Mouse (Mus musculus) T-cell, adult 2 months (primary cell): ENCODE results near the gene Dgkg.
A peak's percentile ranks its signal among the peaks of the same experiment; 100 is the strongest.

Experiments
- DNase-seq: peaks from one replicate; pipeline ENCODE4 v3.0.0; 2022; ENCODE audit warnings: low spot score

Gene Dgkg

GRCm38 (mm10) chr16:22545799-22546198 lies 111.2 kb downstream of the Dgkg start:
- no peak for DNase-seq

- DNase-seq = no peak
Measured at GRCm38 (mm10) chr16:22545016-22545561, 111.9 kb downstream of the Dgkg start.

DNA sequence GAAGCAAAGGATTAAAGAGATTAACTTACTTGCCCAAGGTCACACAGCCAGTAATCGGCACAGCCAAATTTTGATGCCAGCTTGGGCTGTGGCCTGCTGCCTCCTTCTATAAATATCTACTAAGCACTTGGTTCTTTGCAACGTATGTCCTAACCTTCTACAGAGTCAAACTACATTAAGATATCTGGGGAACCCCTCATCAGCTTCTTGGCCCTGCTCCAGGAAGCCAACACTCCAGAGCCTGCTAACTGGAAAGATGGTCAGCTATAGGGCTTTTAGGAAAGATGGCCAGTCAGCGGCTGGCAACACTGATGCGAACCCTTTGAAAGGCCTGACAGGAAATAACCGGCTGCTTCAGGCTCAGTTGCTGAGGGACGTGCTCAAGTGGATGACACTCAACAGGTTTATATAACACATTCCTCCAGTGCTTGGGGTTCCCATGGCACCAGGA lies 114.3 kb downstream of the Dgkg start:
- DNase-seq = no peak

GRCm38 (mm10) chr16:22539275-22539674 lies 117.7 kb downstream of the Dgkg start:
- no peak for DNase-seq

DNA sequence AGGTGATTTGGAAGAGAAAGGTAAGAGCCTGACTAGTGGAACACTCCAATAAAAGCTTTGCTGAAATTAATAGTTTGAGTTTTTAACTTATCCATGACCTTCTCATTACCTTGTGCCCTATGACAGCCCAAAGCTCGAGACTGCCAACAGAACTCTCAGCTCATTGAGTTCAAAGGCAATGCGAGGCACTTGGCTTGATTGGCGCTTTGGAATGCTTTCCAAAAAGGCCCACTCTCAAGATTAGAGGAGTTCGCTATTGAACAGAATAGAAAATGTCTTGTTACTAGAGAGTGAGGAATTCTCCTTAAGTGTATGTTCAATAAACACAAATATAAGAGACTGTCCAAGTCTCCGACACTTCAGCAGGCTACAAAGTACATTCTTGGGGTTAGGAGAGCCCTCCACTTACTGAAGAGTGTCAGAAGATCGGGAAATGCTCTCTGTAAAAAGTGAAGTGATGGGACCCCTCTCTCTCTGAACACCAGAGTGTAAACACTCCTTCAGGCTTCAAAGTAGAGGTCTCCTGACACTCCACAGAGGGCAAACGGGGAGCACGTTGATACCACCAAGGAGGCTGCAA lies 120.3 kb downstream of the Dgkg start:
- no peak for DNase-seq

DNA sequence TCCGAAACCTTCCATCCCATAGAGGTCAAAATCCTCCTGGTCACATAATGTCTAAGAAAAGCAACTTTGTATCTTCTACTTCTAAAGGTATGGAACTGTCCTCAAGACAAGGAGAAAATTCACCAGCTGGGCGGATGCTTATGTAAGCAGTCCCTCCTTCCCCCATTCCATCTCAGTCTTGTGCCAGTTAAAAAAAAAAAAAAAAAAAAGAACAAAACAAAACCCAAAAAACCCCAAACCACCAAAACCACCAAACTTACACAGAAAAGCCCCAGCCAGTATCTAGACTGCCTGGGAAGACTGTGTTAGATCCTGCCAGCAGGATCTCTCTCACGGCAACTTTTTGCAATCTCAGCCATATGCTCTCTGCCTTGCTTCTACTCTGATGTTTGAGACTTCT lies 123.9 kb downstream of the Dgkg start:
- DNase-seq = no peak

DNA sequence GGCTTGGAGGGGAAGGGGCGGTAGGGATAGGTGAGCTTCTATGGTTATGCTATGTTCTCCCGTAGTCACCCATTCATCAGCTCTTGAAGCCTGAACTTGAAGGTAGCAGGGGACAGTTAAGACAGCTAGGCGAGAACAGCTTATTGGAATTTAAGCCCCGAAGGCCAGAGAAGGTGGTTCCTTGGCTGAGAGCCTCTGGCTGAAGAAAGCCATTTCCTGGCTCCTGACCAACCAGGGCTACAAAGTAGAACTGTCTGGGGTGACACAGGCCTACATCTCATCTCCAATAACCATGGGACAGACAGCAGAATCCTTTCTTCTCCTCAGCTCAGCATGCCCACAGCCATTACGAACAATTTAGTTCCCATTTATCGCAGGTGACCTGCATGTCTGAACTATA lies 125.2 kb downstream of the Dgkg start:
- no peak for DNase-seq

DNA sequence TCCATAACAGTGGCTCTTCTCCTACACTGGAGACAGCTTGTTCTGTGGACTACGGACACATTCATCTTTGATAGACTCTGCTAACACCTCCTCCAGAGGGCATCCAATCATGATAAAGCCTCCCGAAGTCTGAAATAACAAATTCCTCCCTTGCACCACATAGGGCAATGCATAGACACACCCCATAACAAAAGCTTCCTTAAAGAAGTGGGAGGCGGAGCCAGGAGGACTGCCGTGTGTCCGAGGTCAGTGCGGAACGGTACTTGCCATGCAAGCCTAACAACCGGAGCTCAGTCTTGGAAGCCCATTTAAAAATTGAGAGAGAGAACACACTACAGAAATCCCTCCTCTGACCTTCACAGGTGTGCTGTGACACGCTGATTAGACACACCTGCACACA lies 126.0 kb downstream of the Dgkg start:
- no peak for DNase-seq

- no peak for DNase-seq
Measured at GRCm38 (mm10) chr16:22527499-22527939, 129.5 kb downstream of the Dgkg start.

DNA sequence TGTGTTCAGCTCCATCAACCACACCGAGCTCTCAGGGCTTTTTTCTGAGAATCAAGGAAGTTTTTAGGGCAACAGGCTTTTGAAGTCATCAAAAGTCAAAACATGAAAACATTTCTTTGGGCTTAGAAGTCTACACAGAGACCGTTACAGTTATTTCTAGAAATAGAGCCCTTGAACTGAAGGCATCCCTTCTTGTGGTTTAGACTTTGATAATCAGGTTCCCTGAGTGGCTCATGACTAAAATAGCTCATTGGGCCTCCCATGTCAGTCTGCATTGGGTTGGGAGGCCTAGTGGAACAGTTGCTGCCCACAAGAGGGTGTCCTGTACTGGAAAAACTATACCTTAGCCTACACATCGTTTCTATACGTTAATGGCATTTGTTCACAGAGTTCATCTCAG lies 130.6 kb downstream of the Dgkg start:
- peak; percentile 31 for DNase-seq

DNA sequence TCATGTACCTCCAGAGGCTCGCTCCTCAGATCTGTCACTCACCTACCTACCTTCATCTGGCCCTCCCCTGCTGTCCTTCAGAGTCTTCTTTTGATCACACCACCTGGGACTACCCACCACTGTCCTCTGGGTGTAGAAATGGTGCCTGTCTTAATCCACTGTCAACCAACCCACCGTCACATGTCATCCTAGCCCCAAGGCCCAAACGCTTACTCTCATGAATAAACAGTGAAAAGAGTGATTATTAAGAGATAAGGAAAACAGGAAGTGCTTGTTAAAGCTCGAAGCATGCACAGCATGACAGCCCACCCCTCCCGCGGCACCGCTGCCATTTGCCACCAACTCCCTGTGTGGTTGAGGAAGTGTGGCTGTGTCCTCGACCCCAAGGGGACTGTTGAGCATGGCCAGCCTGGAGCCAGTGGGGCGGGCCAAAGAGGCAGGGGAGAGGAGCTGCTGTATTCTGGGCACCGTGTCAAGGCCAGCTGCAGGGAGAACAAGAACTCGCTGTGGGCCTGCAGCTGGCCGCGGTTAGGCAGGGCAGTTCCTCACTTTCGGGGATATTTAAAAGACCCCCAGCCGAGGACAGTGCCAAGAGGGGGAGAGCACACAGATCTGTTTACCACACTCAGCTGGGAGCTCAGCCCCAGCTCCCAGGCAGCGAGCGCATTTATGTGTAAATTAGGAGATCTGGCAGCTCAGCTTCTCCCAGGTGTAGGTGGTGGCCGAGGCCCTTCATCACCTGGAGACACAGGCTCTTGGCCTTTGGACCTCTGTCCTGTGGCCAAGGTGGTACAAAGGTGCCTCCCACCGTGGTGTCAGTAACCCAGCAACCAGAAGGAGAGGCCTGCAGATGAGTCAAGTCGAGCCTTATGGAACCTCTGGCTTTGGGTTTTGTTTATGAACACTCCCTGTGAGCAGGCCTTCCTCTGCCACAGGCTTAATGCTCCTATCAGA lies 139.3 kb downstream of the Dgkg start:
- DNase-seq = no peak

- DNase-seq = no peak
Measured at GRCm38 (mm10) chr16:22515476-22515875, 141.5 kb downstream of the Dgkg start.

DNA sequence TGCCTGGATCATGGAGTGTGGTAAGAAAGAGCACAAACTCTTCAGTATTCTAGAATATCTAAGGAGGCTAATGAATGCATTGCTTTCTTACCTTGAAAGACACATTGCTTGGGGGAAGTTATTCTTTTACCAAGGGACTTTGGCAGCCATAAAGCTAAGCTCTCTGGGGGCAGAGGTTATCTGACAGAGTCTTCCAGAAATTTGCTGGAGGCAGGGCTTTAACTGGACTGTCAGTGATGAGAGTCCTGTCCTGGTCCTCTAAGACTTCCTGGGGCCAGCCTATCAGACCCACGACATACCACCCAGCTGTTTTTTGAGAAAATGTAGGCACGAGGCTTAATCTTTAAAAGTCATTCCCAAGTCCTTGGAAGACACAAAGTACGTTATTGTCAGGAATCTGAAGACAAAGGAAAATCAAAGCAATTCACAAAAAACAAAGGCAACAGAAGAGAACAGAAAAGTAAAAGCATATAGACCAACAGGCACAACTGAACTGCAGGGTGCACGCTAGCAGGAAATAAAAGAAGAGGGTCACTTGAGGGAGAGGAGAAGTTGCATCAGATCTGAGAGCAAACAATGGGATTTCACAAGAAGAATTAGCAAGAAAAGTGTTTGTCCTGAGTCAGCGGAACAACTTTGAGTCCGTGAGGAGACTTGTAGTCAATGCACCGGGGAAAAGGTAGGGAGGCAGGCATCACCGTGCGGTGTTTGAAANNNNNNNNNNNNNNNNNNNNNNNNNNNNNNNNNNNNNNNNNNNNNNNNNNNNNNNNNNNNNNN lies 146.0 kb downstream of the Dgkg start:
- DNase-seq = no peak

DNA sequence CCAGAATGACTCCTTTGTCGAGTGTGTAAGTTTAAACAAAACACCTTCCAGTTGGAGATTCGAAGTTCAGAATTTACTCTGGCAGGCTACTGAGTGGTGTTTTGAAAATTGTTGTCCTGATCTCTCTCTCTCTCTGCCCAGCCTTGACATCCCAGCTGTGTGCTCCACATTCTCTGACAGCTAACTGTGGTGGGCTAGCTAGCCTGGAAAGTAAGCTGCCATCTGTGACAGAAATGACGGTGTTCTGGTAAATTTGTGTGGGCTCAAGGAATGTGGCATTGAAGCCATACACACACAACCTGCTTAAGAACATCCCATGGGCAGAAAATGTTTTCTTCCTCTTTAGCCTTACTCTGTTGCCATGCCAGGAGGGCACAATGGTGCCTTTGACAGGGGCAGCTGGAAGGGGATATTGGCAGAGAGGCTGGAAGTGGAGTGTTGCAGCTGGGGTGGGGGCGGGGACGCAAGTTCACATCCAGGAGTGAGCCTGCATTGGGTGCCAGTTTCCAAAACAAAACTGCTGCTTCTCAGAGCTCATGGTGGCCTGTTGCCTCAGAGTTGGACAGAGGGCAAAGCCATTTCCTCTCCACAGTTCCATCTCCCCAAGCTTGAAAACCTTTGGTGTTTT lies 148.0 kb downstream of the Dgkg start:
- no peak for DNase-seq

- DNase-seq = no peak
Measured at GRCm38 (mm10) chr16:22505656-22506055, 151.4 kb downstream of the Dgkg start.

DNA sequence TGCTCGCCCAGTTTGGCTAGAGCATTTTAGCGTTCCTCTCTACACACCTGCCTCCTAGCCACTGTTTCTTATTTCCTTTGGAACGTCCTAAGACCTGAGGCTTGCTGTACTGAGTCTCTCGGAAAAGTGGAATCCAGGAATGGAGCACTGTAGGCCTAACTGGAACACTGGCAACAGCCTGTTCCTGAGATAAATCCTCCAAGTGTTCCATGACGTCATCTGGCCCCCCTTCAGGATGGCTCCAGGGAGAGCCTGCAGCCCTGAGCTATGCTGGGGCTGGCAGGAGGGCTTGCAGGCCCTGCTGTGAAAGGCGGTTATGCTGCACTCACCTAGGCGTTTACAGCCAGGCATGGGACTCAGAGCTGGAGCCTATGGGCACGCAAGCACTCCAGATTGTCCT lies 152.2 kb downstream of the Dgkg start:
- no peak for DNase-seq

- DNase-seq = no peak
Measured at GRCm38 (mm10) chr16:22504049-22504448, 153.0 kb downstream of the Dgkg start.

GRCm38 (mm10) chr16:22503467-22503866 lies 153.6 kb downstream of the Dgkg start:
- no peak for DNase-seq

GRCm38 (mm10) chr16:22501855-22502254 lies 155.2 kb downstream of the Dgkg start:
- DNase-seq = no peak

- no peak for DNase-seq
Measured at GRCm38 (mm10) chr16:22500561-22500960, 156.5 kb downstream of the Dgkg start.

DNA sequence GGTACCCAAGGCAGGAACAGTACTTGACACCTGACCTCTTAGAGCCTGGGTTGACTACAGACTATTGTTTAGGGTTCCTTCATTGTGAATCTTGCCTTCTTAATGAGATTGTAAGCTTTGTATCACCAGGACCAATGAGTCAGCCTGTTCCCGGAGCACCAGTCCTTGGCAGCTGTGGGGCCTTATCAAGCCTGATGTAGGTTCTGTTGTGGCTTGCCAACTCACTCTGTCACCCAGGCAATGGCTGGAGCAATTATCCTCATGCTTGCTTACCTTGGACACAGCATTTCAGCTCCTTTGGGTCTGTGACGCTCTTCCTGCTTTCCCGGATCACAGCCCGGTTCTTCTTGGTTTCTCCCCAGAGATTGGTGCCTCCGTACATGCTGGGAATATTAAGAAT lies 157.1 kb downstream of the Dgkg start:
- DNase-seq = no peak

DNA sequence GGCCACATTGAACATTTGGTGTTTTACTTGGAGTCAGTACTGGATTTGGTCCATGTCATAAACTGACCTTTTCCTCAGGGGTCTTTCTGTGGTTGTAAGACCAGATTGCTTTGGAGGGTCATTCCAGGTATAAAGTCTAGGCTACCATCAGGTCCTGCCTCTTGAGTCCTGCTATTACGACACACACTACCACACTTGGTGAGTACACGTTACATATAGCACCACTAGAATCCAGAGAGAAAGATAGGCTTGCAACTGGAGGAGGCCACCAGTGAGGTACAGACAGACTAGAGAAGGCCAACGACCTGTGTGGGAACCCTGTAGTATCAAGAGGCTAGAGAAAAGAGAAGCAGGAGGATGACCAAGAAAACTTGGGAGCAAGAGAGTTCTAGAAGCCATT lies 157.6 kb downstream of the Dgkg start:
- no peak for DNase-seq
